ENCODE assay signal across 8 mouse cellular contexts in genomic region chr6:108783184-108783881, GRCm38 (mm10). TPM values are rescaled to one million over a fixed set of nuclear protein-coding genes. Genes with fewer than 3 reads are reported as not detected.
DNase-seq lines count a peak whose midpoint lies in the region; ATAC-seq lines count a peak whose summit lies in the region.

No protein-coding gene starts in this region.

- peak overlapping the region; percentile 89 for H3K4me2 ChIP-seq in intestine, embryonic 14.5 days (ENCODE audit: low read length)
- peak overlapping the region; percentile 88 for H3K4me2 ChIP-seq in limb, embryonic 12.5 days

- H3K36me3 ChIP-seq in intestine, embryonic 14.5 days (ENCODE audit: control insufficient read depth, insufficient read depth, low read length) = no peaks in the 10 kb centered on the region
- no peaks in the 10 kb centered on the region for H3K36me3 ChIP-seq in limb, embryonic 12.5 days
- no peaks in the 10 kb centered on the region for H3K36me3 ChIP-seq in midbrain, embryonic 10.5 days

- ATAC-seq in intestine, embryonic 14.5 days (replicated peaks; ENCODE audit: low FRiP score, low TSS enrichment, low read depth) = peak; percentile 75
- ATAC-seq in limb, embryonic 12.5 days (ENCODE audit: insufficient number of reproducible peaks, insufficient read depth, low FRiP score, low TSS enrichment, low read depth) = peak; percentile 58

- peak overlapping the region; percentile 60 for H3K27ac ChIP-seq in intestine, embryonic 14.5 days (ENCODE audit: low read depth)
- H3K27ac ChIP-seq in limb, embryonic 12.5 days = peak overlapping the region; percentile 67; the same call in 1 of the 2 replicates
- peak overlapping the region; percentile 91 for H3K27ac ChIP-seq in midbrain, embryonic 10.5 days (replicated peaks)

- DNase-seq in right cerebral cortex, adult 18-20 months = peak; percentile 33
- DNase-seq in right cerebral cortex, postnatal 25 days = no peak
- DNase-seq in c-Kit-positive CD71-positive TER-119-negative erythroid progenitor cells, embryonic 14.5 days (ENCODE audit: low read depth) = peak; percentile 33
- DNase-seq in gastrocnemius, postnatal 10 days = peak; percentile 38
- peak; percentile 81 for DNase-seq in intestine, embryonic 14.5 days (ENCODE audit: low spot score)
- DNase-seq in midbrain, embryonic 10.5 days (ENCODE audit: low spot score) = no peak
- DNase-seq in testis, postnatal 10 days (ENCODE audit: low spot score) = peak; percentile 60

- under 1% methylated on average over 53 of the region's 57 CpGs for WGBS in intestine, embryonic 14.5 days
- under 1% methylated on average over 57 of the region's 57 CpGs for WGBS in limb, embryonic 12.5 days
- WGBS in midbrain, embryonic 10.5 days = under 1% methylated on average over 57 of the region's 57 CpGs

- H3K9me3 ChIP-seq in intestine, embryonic 14.5 days (ENCODE audit: control insufficient read depth, low read length) = no peaks in the 10 kb centered on the region
- H3K9me3 ChIP-seq in limb, embryonic 12.5 days = no peaks in the 10 kb centered on the region
- no peaks in the 10 kb centered on the region for H3K9me3 ChIP-seq in midbrain, embryonic 10.5 days (replicated peaks)

- peak overlapping the region; percentile 94 for H3K9ac ChIP-seq in intestine, embryonic 14.5 days (ENCODE audit: low read length)
- peak overlapping the region; percentile 96 for H3K9ac ChIP-seq in limb, embryonic 12.5 days (replicated peaks)

- no peaks in the 10 kb centered on the region for H3K27me3 ChIP-seq in intestine, embryonic 14.5 days (replicated peaks; ENCODE audit: control insufficient read depth, insufficient read depth, low read length)
- H3K27me3 ChIP-seq in limb, embryonic 12.5 days = no peaks in the 10 kb centered on the region
- H3K27me3 ChIP-seq in midbrain, embryonic 10.5 days (ENCODE audit: low read depth, poor library complexity, severe bottlenecking) = no peaks in the 10 kb centered on the region

- peak overlapping the region; percentile 99 for H3K4me3 ChIP-seq in intestine, embryonic 14.5 days (ENCODE audit: low read depth, low read length)
- H3K4me3 ChIP-seq in limb, embryonic 12.5 days (replicated peaks) = peak overlapping the region; percentile 99
- H3K4me3 ChIP-seq in midbrain, embryonic 10.5 days = peak overlapping the region; percentile 98

- H3K4me1 ChIP-seq in intestine, embryonic 14.5 days (replicated peaks; ENCODE audit: control insufficient read depth, insufficient read depth, low read length) = peaks cover 13% of the 10 kb centered on the region
- peaks cover 13% of the 10 kb centered on the region for H3K4me1 ChIP-seq in limb, embryonic 12.5 days (replicated peaks)
- peaks cover 15% of the 10 kb centered on the region for H3K4me1 ChIP-seq in midbrain, embryonic 10.5 days

RNA-seq across cellular contexts. Expression of gene Arl8b, which starts 0.4 kb away (rescaled TPM):
- total RNA-seq in gastrocnemius, postnatal 10 days (2021) = 10 to 100 TPM; 70.5 to 75.3 TPM
- 73.6 and 81.7 TPM in 2 replicates for polyA plus RNA-seq in intestine, embryonic 14.5 days (2014; fragmentation: Nextera tagmentation; extraction: Ambion mirVana)
- polyA plus RNA-seq in limb, embryonic 12.5 days (2016; fragmentation: Nextera tagmentation; extraction: Ambion mirVana) = 54.1 and 60.1 TPM in 2 replicates
- 67.4 and 69.2 TPM in 2 replicates for polyA plus RNA-seq in midbrain, embryonic 10.5 days (2016; fragmentation: Nextera tagmentation; extraction: Ambion mirVana)

RNA-seq across cellular contexts. Expression of gene Edem1, which starts 45.1 kb away (rescaled TPM):
- total RNA-seq in gastrocnemius, postnatal 10 days (2021) = 10 to 100 TPM; 12.6 to 20.3 TPM
- polyA plus RNA-seq in intestine, embryonic 14.5 days (2014; fragmentation: Nextera tagmentation; extraction: Ambion mirVana) = 29.5 and 37.9 TPM in 2 replicates
- polyA plus RNA-seq in limb, embryonic 12.5 days (2016; fragmentation: Nextera tagmentation; extraction: Ambion mirVana) = 20.1 and 21.6 TPM in 2 replicates
- 14.2 and 15.7 TPM in 2 replicates for polyA plus RNA-seq in midbrain, embryonic 10.5 days (2016; fragmentation: Nextera tagmentation; extraction: Ambion mirVana)

Comparison
In these comparisons a context has a peak if more than half of its experiments do, and no peak if none do; other contexts are left out.
1. DNase-seq: peak in right cerebral cortex, adult 18-20 months (single experiment), c-Kit-positive CD71-positive TER-119-negative erythroid progenitor cells, embryonic 14.5 days (single experiment), gastrocnemius, postnatal 10 days (single experiment), intestine, embryonic 14.5 days (single experiment) and testis, postnatal 10 days (single experiment); none in right cerebral cortex, postnatal 25 days (single experiment) and midbrain, embryonic 10.5 days (single experiment).
2. Peak in every context shown above with its lines, with median percentiles within 50 percentile points of each other: H3K27ac ChIP-seq and H3K4me3 ChIP-seq.